Mouse (Mus musculus) brown adipose tissue, adult 24 weeks (tissue): Measurements from ENCODE around the gene Nat8f5. TPM values are rescaled to one million over a fixed set of nuclear protein-coding genes. Genes with fewer than 3 reads are reported as not detected.
"Not testable (repeated sequence)": the region's sequence is repeated elsewhere in the genome, so short reads cannot be mapped to it uniquely, and the experiment has no call there.

Source experiments
- H3K27ac ChIP-seq: fragments of 200-500 bp; replicated peaks from 2 replicates; pipeline ENCODE4 v1.5.1; 2012; ENCODE audit warnings: low read depth, mild to moderate bottlenecking, low read length
- H3K4me1 ChIP-seq: fragments of 200-500 bp; 2 replicates; pipeline ENCODE4 v1.6.1; 2012; ENCODE audit warnings: low read length, mixed read lengths; ENCODE audit not compliant: control insufficient read depth, insufficient read depth, insufficient read length
- H3K4me3 ChIP-seq: fragments of 200-500 bp; 2 replicates; pipeline ENCODE4 v1.5.1; 2012; ENCODE audit warnings: low read depth, mild to moderate bottlenecking, low read length, moderate library complexity; ENCODE audit not compliant: insufficient read depth
- polyA plus RNA-seq: library from polyadenylated mRNA; stranded (reverse); fragments of >200 nt; gene quantifications from 2 replicates; pipeline ENCODE4 v1.2.4, GENCODE M21; 2012; ENCODE audit not compliant: missing spikeins, insufficient read depth, insufficient read length

Nat8f5 gene
- polyA plus RNA-seq = not detected in 2 replicates

GRCm38 (mm10) chr6:85820837-85821236 is at the start of gene Nat8f5, which contains the start of gene Nat8f6:
Nat8f5 (minus strand) TSS chr6:85820972.
Nat8f6 (minus strand) TSS chr6:85820954.
- Histone ChIP-seq H3K27ac (no peak within 1 kb of the TSS), H3K4me3 (no peak within 1 kb of the TSS), H3K4me1 (no peaks in the 10 kb centered on the region)

- H3K4me1 ChIP-seq, H3K27ac ChIP-seq, H3K4me3 ChIP-seq: not testable (repeated sequence)
These were observed 48.2 kb upstream of the Nat8f5 start, which contains the start of gene Nat8f2 for GRCm38 (mm10) chr6:85869006-85869405. Nat8f2 (minus strand) TSS chr6:85869158.

GRCm38 (mm10) chr6:85867726-85868690 is 47.2 kb upstream of the Nat8f5 start:
- Histone ChIP-seq H3K4me3 (no peak overlapping the region), H3K27ac (no peak overlapping the region), H3K4me1 (no peaks in the 10 kb centered on the region)

GRCm38 (mm10) chr6:85866995-85867394 is 46.2 kb upstream of the Nat8f5 start:
- not testable (repeated sequence) for H3K27ac ChIP-seq, H3K4me1 ChIP-seq, H3K4me3 ChIP-seq

- H3K27ac ChIP-seq, H3K4me3 ChIP-seq, H3K4me1 ChIP-seq: not testable (repeated sequence)
These were observed 45.4 kb upstream of the Nat8f5 start for GRCm38 (mm10) chr6:85866166-85866565.

GRCm38 (mm10) chr6:85864900-85865639 is 44.3 kb upstream of the Nat8f5 start:
- H3K4me1 ChIP-seq, H3K27ac ChIP-seq, H3K4me3 ChIP-seq: not testable (repeated sequence)

GRCm38 (mm10) chr6:85863840-85864239 is 43.1 kb upstream of the Nat8f5 start:
- Histone ChIP-seq H3K4me3 (no peak overlapping the region), H3K27ac (no peak overlapping the region), H3K4me1 (no peaks in the 10 kb centered on the region)

DNA sequence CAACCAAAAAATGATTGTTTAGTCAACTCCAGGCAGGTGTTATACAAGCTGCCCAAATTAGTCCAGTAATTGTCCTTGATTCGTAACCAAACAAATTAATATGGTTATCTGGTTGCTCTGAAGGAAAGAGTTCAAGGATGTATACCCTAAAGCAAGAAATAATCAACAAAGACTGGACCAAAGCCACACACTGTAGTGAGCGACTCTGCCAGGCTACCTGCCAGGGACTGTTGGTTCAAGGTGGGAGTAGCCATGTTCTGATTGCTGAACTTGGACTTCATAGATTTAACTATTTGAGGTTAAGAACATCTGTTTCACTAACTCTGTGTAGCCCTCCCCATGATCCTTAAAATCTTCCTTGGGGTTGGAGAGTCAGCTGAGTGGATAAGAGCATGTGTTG is 42.4 kb upstream of the Nat8f5 start:
- no peak overlapping the region for H3K27ac ChIP-seq
- no peak overlapping the region for H3K4me3 ChIP-seq
- H3K4me1 ChIP-seq = no peaks in the 10 kb centered on the region

DNA sequence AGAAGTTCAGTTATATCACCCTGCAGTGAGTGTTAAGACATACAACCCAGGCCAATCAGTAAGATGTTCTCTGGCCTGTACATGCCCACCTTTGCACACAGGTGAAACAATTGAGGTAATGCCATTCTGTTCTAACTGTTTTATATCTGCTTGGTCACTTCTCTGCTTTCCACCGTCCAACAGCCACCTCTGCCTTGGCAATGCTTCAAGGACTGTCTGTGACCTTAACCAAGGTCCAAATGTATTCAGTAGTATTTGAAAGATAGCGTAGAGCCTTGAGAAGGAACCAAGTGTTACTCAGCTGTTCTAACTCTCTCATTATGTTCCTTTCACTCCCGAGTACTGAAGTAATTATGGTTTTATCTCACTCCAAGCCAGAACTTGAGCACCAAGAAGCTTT is 41.8 kb upstream of the Nat8f5 start:
- Histone ChIP-seq H3K4me3 (no peak overlapping the region), H3K27ac (no peak overlapping the region), H3K4me1 (no peaks in the 10 kb centered on the region)

GRCm38 (mm10) chr6:85861247-85861646 is 40.5 kb upstream of the Nat8f5 start:
- no peak overlapping the region for H3K27ac ChIP-seq
- no peaks in the 10 kb centered on the region for H3K4me1 ChIP-seq
- no peak overlapping the region for H3K4me3 ChIP-seq

- no peak overlapping the region for H3K4me3 ChIP-seq
- H3K27ac ChIP-seq = no peak overlapping the region
- H3K4me1 ChIP-seq = peaks cover 3% of the 10 kb centered on the region; the same call in 1 of the 2 replicates
These were observed 35.5 kb upstream of the Nat8f5 start for GRCm38 (mm10) chr6:85856194-85856678.

GRCm38 (mm10) chr6:85853481-85853880 is 32.7 kb upstream of the Nat8f5 start:
- Histone ChIP-seq H3K4me3 (no peak overlapping the region), H3K27ac (no peak overlapping the region), H3K4me1 (peaks cover 5% of the 10 kb centered on the region; the same call in 1 of the 2 replicates)

DNA sequence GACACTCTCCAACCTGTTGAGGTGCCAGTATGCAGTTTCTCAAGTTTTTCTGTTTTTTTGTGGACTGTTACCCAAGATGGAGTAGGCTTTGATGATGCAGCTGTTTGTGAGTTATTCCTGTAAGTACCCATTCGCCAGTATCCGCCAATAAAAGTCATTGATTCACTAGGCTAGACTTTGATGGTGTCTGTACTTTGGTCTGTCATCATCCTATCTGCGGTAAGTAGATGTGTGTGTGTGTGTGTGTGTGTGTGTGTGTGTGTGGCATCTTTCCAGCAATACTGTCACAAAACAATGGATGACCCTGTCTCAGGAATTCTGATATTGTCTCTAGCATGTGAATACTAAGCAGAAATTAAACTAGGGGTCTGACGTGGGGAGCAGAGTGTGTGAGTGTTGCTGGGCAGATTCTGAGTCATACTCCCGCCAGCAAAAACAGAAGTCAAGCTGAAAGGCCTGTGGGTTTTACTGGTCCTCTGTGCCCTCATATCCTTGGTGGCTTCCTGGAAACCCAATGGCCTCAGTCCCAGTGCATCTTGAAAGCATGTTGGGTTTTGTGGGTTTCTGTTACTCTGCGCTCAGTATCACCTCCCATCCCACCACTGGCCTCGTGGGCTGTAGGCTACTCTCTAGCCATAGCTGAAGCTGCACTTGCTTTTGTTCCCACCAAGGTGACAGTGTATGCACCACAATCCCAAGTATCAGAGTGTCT is 30.4 kb upstream of the Nat8f5 start:
- Histone ChIP-seq H3K27ac (no peak overlapping the region), H3K4me3 (no peak overlapping the region), H3K4me1 (peaks cover 5% of the 10 kb centered on the region; the same call in 1 of the 2 replicates)

DNA sequence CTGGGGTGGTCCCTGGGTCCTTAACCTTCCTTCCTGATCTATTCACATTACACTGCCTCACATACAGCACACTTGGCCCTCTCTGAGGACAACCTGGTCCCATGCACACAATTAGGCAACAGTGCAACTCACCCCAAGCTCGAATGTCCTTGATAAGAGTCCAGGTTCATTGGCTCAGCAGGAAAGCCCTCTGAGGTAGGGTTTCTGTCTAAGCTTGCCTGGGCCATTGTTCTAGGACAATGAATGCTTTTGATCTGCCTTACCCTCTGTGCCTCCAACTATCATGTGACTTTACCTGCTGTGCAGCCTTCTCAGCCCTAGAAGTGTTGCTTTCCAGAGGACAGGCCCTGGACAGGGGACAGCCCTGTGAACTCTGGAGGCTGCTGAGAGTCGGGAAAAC is 28.5 kb upstream of the Nat8f5 start:
- no peak overlapping the region for H3K4me3 ChIP-seq
- H3K4me1 ChIP-seq = peaks cover 5% of the 10 kb centered on the region; the same call in 1 of the 2 replicates
- no peak overlapping the region for H3K27ac ChIP-seq
